Mouse (Mus musculus): ENCODE data around the gene Plekhm1.

DNA sequence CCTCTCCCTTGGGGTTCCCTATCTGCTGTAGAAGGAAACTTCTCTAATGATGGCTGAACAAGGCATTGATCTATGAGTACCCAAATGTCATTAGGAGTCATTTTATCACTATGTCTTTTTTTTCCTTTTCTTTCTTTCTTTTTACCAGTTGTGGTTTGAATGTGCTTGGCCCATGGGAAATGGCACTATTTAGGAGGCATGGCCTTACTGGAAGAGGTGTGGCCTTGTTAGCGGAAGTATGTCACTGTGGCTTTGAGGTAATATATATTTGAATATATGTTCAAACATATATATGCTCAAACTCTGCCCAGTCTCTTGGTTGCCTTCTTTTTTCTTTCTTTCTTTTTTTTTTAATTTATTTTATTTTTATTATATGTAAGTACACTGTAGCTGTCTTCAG is 1.0 kb upstream of the Plekhm1 start:
- no peak for TF ChIP-seq CTCF (IDR thresholded peaks at IDR 0.05; ENCODE audit: insufficient read depth, low read length)
- no peak for TF ChIP-seq POLR2A (IDR thresholded peaks at IDR 0.05; ENCODE audit: borderline replicate concordance, extremely low read depth, low read depth, low read length)

Data from lung, adult 2 months (tissue).